Mouse (Mus musculus): ENCODE results near the gene 4931428L18Rik. TPM values are rescaled to one million over a fixed set of nuclear protein-coding genes. Genes with fewer than 3 reads are reported as not detected.

The 4931428L18Rik gene
- polyA plus RNA-seq (2012; ENCODE audit: low replicate concordance) = not detected in 2 replicates

GRCm38 (mm10) chr1:31222564-31222963 is at the start of gene 4931428L18Rik, which contains the start of gene Pih1d3:
4931428L18Rik (minus strand) TSS chr1:31222684.
Pih1d3 (plus strand) TSS chr1:31222838.

DNA sequence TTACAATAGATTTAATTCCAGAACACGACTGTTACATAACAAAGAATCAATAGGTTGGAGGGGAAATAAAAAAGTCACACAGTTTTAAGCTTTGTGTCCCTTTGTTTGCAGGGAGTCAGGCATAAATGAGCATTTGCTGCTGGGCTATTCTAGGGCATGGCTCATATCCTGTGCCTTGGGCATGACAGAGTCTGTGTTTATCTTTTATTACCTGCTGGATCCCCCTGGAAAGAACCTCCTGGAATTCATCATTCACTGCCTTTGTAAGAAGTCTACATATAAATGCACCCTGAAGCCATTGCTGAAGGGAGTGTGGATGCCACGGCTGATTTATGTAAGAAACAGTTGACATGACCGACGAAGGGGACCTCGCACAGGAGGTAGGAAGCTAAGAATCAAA is 46.4 kb downstream of the 4931428L18Rik start, which contains the start of gene Lgsn:
Lgsn (plus strand) TSS at position 301 of the 400 bp plus-strand sequence.

GRCm38 (mm10) chr1:30977868-30978267 is 244.6 kb downstream of the 4931428L18Rik start, which contains the start of gene AC153137.1:
AC153137.1 (minus strand) TSS chr1:30977968.

Other genes with a start within 250 kb of the 4931428L18Rik start
- not detected in 2 replicates for gene AC153137.1, start 244.7 kb downstream of the 4931428L18Rik start, polyA plus RNA-seq (2012; ENCODE audit: low replicate concordance)
- not detected in 2 replicates for gene Lgsn, start 46.3 kb downstream of the 4931428L18Rik start, polyA plus RNA-seq (2012; ENCODE audit: low replicate concordance)
- gene Pih1d3, start 154 bp upstream of the 4931428L18Rik start, polyA plus RNA-seq (2012; ENCODE audit: low replicate concordance) = not detected in 2 replicates

All from leukemia stem cell, adult 10-12 weeks (primary cell).